Mouse (Mus musculus) liver, embryonic 11.5 days (tissue): Measurements from ENCODE around the gene Med23. TPM values are rescaled to one million over a fixed set of nuclear protein-coding genes. Genes with fewer than 3 reads are reported as not detected.

Experiments
- ATAC-seq: fragments of 200-750 bp; cut with Nextera tagmentation; replicated peaks from 2 replicates; pipeline ENCODE4 v1.8.0; 2017; ENCODE audit warnings: moderate number of reproducible peaks, mild to moderate bottlenecking, moderate TSS enrichment, moderate library complexity; ENCODE audit not compliant: low FRiP score
- DNase-seq: peaks from one replicate; pipeline ENCODE4 v3.0.0-alpha.2; 2017; ENCODE audit warnings: low spot score
- H3K27ac ChIP-seq: fragments of 300-500 bp; sonication (generic); 2 replicates; pipeline ENCODE4 v1.5.1; 2014; ENCODE audit warnings: mild to moderate bottlenecking, low read depth, low read length, control low read depth
- H3K27me3 ChIP-seq: fragments of 300-500 bp; sonication (generic); replicated peaks from 2 replicates; pipeline ENCODE4 v1.6.1; 2014; ENCODE audit warnings: low read length, mixed read lengths; ENCODE audit not compliant: control insufficient read depth, insufficient read depth
- H3K36me3 ChIP-seq: fragments of 300-500 bp; sonication (generic); 2 replicates; pipeline ENCODE4 v1.6.1; 2014; ENCODE audit warnings: mild to moderate bottlenecking, low read length, moderate library complexity, mixed read lengths; ENCODE audit not compliant: control insufficient read depth, insufficient read depth
- H3K4me1 ChIP-seq: fragments of 300-500 bp; sonication (generic); replicated peaks from 2 replicates; pipeline ENCODE4 v1.6.1; 2014; ENCODE audit warnings: low read length, mixed read lengths; ENCODE audit not compliant: control insufficient read depth, insufficient read depth
- H3K4me2 ChIP-seq: fragments of 300-500 bp; sonication (generic); 2 replicates; pipeline ENCODE4 v1.6.1; 2014; ENCODE audit warnings: mild to moderate bottlenecking, control low read depth, moderate library complexity
- H3K4me3 ChIP-seq: fragments of 300-500 bp; sonication (generic); 2 replicates; pipeline ENCODE4 v1.5.1; 2014; ENCODE audit warnings: low read depth, low read length, control low read depth
- H3K9ac ChIP-seq: fragments of 300-500 bp; sonication (generic); 2 replicates; pipeline ENCODE4 v1.6.1; 2014; ENCODE audit warnings: low read depth, low read length, control low read depth
- H3K9me3 ChIP-seq: fragments of 300-500 bp; sonication (generic); 2 replicates; pipeline ENCODE4 v1.6.1; 2016; ENCODE audit warnings: low read length, inconsistent platforms, mixed read lengths; ENCODE audit not compliant: control insufficient read depth
- WGBS: fragments of 180-500 bp; shearing (Covaris S2); extraction: QIAGEN DNeasy Blood & Tissue Kit; methylation state at CpG from one replicate; pipeline ENCODE4 v1.1.7; 2014; 5-methylcytosine and 5-hydroxymethylcytosine counted together
- polyA plus RNA-seq: library from polyadenylated mRNA; unstranded; fragments of >200 nt; fragmentation: Nextera tagmentation; extraction: Ambion mirVana; gene quantifications from 2 replicates; pipeline ENCODE4 v1.2.1, GENCODE M21; 2014

Med23 gene
- polyA plus RNA-seq, 1 experiment from 2014 or later: 20.0 TPM

DNA sequence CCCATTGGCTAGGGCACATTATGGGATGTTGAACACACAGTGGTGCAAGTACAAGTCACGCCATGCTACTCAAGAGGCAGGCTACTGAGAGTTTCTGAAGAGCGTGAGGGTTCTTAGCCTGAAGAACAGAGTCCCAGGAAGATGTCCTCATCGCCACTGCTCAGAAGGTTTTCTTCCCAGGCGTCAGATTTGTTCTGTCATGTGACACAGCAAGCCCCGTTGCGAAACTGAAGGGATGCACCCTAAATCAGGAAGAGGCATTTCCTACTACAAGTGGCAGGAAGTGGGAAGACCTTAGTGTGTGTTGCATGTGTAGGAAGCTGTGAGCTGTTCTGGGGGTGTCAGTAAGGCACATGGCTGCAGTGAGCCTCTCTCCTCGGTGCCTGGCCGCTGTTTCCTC lies 41.4 kb downstream of the Med23 start:
- H3K27ac ChIP-seq: no peak overlapping the region
- no peaks in the 10 kb centered on the region for H3K27me3 ChIP-seq
- no peaks in the 10 kb centered on the region for H3K9me3 ChIP-seq
- DNase-seq (no peak), ATAC-seq (no peak)
- no peaks in the 10 kb centered on the region for H3K4me1 ChIP-seq
- 89% methylated on average over 8 of the region's 8 CpGs for WGBS
- H3K9ac ChIP-seq: no peak overlapping the region
- no peak overlapping the region for H3K4me2 ChIP-seq
- H3K4me3 ChIP-seq: no peak overlapping the region
- peaks cover 38% of the 10 kb centered on the region for H3K36me3 ChIP-seq

DNA sequence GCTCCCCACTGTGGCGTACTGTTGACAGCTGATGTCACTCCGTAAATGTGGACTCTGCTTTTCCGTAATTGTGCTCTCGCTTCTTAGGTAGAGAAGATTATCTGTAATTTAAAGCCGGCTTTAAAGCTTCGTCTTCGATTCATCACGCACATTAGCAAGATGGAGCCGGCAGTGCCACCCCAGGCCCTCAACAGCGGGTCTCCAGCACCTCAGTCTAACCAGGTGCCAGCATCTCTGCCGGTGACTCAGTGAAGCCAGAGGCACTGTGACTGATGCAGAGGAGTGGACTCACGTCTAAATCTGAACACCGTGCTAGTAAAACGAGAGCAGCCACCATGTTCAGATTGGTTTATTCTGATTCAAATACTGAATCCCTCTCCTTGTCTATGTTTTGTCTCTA lies 42.8 kb downstream of the Med23 start:
- no peaks in the 10 kb centered on the region for H3K4me1 ChIP-seq
- no peaks in the 10 kb centered on the region for H3K27me3 ChIP-seq
- H3K27ac ChIP-seq: no peak overlapping the region
- H3K9ac ChIP-seq: no peak overlapping the region
- H3K36me3 ChIP-seq: peaks cover 33% of the 10 kb centered on the region
- no peak overlapping the region for H3K4me2 ChIP-seq
- DNase-seq (no peak), ATAC-seq (no peak)
- no peak overlapping the region for H3K4me3 ChIP-seq
- 96% methylated on average over 14 of the region's 14 CpGs for WGBS
- H3K9me3 ChIP-seq: no peaks in the 10 kb centered on the region

DNA sequence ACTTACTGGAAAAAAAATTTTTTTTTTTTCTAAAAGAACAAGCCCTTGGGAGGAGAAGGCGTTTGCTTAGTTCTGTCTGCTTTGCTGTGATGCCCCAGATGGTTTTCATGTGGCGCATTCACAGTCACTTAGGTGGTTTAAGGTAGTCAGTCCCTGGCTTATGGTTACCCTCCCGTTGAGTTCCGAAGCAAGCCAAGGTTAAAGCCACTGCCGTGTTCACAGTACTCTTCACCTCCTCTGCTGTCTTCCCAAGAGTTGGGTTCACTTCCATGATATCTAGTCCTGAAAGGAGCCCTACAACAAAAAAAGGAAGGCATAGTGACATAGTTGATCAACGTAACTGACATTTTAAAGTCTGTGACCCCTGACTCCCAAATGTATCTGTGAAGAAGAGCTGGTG lies 45.7 kb downstream of the Med23 start:
- WGBS: 86% methylated on average over 6 of the region's 6 CpGs
- Histone ChIP-seq H3K9ac (no peak overlapping the region), H3K27ac (no peak overlapping the region), H3K36me3 (peaks cover 20% of the 10 kb centered on the region), H3K4me2 (no peak overlapping the region), H3K4me1 (no peaks in the 10 kb centered on the region), H3K9me3 (no peaks in the 10 kb centered on the region), H3K27me3 (no peaks in the 10 kb centered on the region), H3K4me3 (no peak overlapping the region)
- ATAC-seq (no peak), DNase-seq (no peak)

DNA sequence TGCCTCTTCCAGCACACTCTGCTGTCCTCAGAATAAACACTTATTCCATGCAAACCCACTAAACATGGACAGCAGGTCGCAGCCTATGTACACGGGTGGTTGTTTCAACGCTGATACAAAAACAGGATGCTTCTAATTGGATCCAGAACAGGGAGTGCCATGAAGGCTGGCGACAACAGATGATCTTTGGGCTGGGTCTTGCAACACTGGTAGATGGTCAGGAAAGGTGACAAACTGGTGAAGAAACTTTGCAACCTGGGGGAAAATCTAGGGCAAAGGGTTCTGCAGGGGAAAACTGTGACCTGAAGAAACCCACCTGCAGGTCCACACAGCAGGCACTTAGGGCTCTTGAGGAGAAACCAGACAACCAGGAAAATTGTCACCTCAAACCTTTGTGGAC lies 53.2 kb downstream of the Med23 start:
- Histone ChIP-seq H3K27me3 (no peaks in the 10 kb centered on the region), H3K9me3 (no peaks in the 10 kb centered on the region), H3K9ac (no peak overlapping the region), H3K36me3 (no peaks in the 10 kb centered on the region), H3K4me2 (no peak overlapping the region), H3K4me3 (no peak overlapping the region), H3K4me1 (no peaks in the 10 kb centered on the region; the same call in 1 of the 2 replicates), H3K27ac (no peak overlapping the region)
- no peak for ATAC-seq
- DNase-seq: no peak
- 85% methylated on average over 4 of the region's 4 CpGs for WGBS

DNA sequence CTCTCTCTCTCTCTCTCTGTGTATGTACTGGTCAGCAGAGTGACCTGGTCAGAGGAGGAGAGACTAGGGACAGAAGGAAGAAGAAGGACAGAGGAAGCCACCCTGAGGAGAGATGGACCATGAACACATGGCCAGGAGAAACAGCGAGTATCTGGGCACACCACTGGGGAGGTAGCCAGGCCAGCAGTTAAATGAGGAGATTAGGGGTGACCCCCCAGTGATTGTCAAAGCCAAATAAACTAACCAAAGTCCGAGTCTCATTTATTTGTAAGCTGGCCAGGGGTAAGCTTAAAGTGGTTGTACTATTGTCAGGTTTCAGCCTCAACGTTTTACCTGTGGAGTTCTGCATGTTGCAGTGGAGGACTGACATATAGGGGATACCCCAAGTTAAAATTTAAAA lies 54.5 kb downstream of the Med23 start:
- no peaks in the 10 kb centered on the region for H3K36me3 ChIP-seq
- H3K4me1 ChIP-seq: no peaks in the 10 kb centered on the region; the same call in 1 of the 2 replicates
- 62% methylated on average over 3 of the region's 3 CpGs for WGBS
- no peak overlapping the region for H3K9ac ChIP-seq
- ATAC-seq: no peak
- H3K27me3 ChIP-seq: no peaks in the 10 kb centered on the region
- no peak overlapping the region for H3K4me2 ChIP-seq
- no peak overlapping the region for H3K4me3 ChIP-seq
- H3K9me3 ChIP-seq: no peaks in the 10 kb centered on the region
- no peak for DNase-seq
- no peak overlapping the region for H3K27ac ChIP-seq

DNA sequence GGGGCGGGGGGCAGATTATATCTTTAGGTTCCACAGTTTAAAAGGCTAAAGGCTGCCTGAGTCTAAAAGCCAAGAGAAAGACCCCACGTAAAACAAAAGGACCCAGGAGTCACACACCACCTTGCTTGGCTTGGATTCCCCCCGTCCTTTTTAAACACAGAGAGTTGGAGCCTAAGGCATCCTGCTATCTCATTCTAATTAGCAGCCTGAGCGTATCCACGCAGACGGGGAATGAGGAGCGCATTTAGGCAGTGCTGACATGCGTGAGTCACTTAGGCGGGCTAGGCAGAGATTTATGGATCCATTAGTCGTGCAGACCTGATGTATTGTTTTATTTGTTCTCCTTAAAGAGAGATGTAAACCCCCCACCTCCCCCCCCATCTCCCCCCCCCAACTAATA lies 56.6 kb downstream of the Med23 start:
- 57% methylated on average over 10 of the region's 10 CpGs for WGBS
- no peak overlapping the region for H3K4me3 ChIP-seq

DNA sequence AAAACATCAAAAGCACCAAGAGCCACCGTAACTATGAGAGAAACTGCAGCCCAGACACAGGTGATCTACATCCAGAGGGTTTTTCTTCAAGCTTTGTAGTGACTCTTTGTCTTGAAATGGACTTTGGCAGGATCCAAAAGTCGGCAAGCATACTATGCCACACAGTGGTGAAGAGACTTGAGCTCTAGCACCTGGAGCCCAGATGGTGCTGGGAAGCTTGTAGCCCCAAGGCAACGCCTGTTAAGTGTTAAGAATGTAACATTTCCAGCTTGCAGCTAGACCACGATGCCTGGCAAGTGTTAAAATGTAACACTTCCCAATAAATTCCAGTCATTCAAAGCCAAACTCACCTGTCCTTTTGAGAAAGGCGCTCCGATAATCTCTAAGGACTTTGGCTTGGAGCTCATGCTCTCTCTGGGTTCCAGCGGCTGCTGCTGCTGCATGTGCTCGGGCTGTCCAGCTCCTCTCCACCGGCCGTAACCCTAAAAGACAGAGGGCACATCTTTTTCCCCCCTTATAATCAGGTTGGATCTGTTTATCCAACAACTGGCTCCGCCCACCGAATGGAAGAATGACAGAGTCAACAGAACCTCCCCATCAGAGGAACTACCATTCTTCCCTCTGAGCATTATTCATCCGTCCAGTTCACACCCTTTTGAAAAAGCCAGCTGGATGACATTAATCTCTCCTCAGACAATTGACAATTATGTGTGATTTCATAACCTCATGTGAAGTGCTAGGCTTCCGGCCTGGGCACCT lies 57.4 kb downstream of the Med23 start, which contains the start of gene Arg1:
TSS of gene Arg1 (minus strand) at position 523 of the 759 bp plus-strand sequence.
- Histone ChIP-seq H3K9me3 (no peaks in the 10 kb centered on the region), H3K27me3 (no peaks in the 10 kb centered on the region), H3K9ac (no peak within 1 kb of the TSS), H3K27ac (no peak within 1 kb of the TSS), H3K4me2 (peak within 1 kb of the TSS; percentile 44), H3K4me3 (no peak within 1 kb of the TSS), H3K36me3 (no peaks in the 10 kb centered on the region), H3K4me1 (no peaks in the 10 kb centered on the region; the same call in 1 of the 2 replicates)
- DNase-seq: no peak
- WGBS: 50% methylated on average over 14 of the region's 14 CpGs
- no peak for ATAC-seq

More for the DNA sequence above, 56.6 kb downstream of the Med23 start:
- H3K9me3 ChIP-seq: no peaks in the 10 kb centered on the region
- ATAC-seq (no peak), DNase-seq (no peak)
- H3K4me2 ChIP-seq: no peak overlapping the region
- H3K27me3 ChIP-seq: no peaks in the 10 kb centered on the region
- no peaks in the 10 kb centered on the region; the same call in 1 of the 2 replicates for H3K4me1 ChIP-seq
- no peak overlapping the region for H3K27ac ChIP-seq
- H3K9ac ChIP-seq: no peak overlapping the region
- no peaks in the 10 kb centered on the region for H3K36me3 ChIP-seq

DNA sequence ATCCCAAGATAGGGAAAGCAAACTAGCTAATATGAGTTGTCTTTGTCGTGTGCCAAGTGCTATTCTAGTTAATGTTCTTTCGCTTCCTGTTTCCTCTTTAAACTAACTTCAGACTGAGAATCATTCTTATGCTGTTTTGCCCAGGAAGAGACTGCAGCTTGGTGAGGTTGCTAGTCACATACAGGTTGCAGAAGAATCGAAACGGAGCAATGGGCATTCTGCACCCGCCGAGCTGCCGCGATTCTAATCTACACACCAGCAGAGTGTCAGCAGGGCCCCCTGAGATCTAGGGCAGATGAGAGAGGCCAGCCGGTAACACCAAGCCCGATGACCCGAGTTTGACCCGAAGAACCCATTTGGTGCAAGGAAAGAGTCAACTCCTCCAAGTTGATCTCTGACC lies 58.3 kb downstream of the Med23 start:
- no peaks in the 10 kb centered on the region for H3K27me3 ChIP-seq
- peak overlapping the region; percentile 44 for H3K4me2 ChIP-seq
- no peaks in the 10 kb centered on the region for H3K9me3 ChIP-seq
- ATAC-seq (no peak), DNase-seq (no peak)
- no peaks in the 10 kb centered on the region; the same call in 1 of the 2 replicates for H3K4me1 ChIP-seq
- no peaks in the 10 kb centered on the region for H3K36me3 ChIP-seq
- 23% methylated on average over 12 of the region's 12 CpGs for WGBS
- no peak overlapping the region for H3K9ac ChIP-seq
- H3K4me3 ChIP-seq: no peak overlapping the region
- no peak overlapping the region for H3K27ac ChIP-seq

DNA sequence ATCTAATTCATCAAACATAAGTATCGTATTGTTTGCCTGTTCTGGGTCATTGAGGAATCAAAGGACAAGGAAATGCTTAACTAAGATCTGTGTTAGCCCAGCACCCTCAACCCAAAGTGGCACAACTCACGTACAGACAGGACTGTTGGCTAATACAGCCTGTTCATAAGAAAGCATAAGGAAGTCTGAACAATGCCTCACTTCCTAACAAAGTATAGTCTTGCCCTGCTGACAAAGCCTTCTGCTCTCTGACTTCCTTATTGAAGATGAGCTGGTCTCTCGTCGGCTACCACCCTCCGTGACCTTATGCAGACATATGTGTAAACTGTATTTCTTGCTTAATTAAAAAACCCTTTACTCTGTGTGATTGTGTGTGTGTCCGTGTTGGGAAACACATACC lies 60.4 kb downstream of the Med23 start:
- no peak for DNase-seq
- Histone ChIP-seq H3K27ac (no peak overlapping the region), H3K4me3 (no peak overlapping the region), H3K4me1 (no peaks in the 10 kb centered on the region; the same call in 1 of the 2 replicates), H3K36me3 (no peaks in the 10 kb centered on the region), H3K4me2 (no peak overlapping the region), H3K9ac (no peak overlapping the region), H3K9me3 (no peaks in the 10 kb centered on the region), H3K27me3 (no peaks in the 10 kb centered on the region)
- ATAC-seq: no peak
- WGBS: 69% methylated on average over 6 of the region's 6 CpGs
